Mouse (Mus musculus) heart, adult 11 months (tissue): ENCODE data around the gene Abcc10.
A peak's percentile ranks its signal among the peaks of the same experiment; 100 is the strongest.

Experiments used
- DNase-seq: peaks from one replicate; pipeline ENCODE4 v3.0.0; 2022

Abcc10 gene

GRCm38 (mm10) chr17:46258279-46259053 lies 69.7 kb downstream of the Abcc10 start:
- peak; percentile 94 for DNase-seq

- peak; percentile 93 for DNase-seq
These were observed 73.0 kb downstream of the Abcc10 start for GRCm38 (mm10) chr17:46255147-46255546.

- no peak for DNase-seq
These were observed 74.0 kb downstream of the Abcc10 start for GRCm38 (mm10) chr17:46254106-46254505.

- peak; percentile 99 for DNase-seq
These were observed 74.6 kb downstream of the Abcc10 start, which contains the start of gene Lrrc73 for GRCm38 (mm10) chr17:46253452-46254084. Gene Lrrc73, plus strand, starts transcription at chr17:46253531.
